Mouse (Mus musculus): Measurements from ENCODE around the gene Sox5. TPM values are rescaled to one million over a fixed set of nuclear protein-coding genes. Genes with fewer than 3 reads are reported as not detected.

Sox5 gene
- total RNA-seq, 2 experiments from 2014 or later: 39.5 to 48.8 TPM

DNA sequence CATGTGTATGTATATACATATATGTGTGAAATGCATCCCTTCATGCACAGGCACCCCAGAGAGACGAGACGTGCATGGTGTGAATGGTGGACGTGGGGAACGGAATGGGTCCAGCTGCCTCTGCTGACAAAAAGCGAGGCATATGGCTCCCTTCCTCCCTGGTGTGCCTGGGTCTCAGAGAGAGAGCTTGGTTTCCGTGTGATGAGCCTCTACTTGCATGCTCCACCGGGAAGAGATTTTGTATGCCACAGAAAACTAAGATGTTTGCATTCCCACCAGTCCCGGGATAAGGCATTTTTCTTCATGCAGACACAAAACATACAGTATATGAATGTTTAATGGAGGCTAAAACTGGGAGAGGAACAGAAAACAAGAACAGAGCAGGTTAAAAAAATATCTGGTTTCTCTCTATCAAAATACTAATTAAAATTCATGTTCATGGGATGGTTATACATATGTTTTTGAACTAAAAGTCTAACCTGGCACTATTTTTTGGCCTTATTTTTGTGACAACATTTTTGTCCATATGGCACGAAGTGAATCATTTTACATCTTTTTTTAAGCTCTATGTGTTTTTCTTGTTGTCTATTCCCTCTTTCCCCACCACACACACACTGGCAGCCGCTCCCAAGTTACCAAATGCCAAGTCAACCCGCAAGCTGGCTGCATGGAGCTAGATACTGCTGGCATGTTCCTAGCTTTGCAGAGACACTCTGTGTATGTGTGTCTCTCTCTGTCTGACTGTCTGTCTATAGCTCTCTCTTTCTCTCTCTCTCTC, 329.4 kb downstream of the Sox5 start:
- DNase-seq (ENCODE audit: low spot score in 2 of 2): peak; percentile 59 to 88

GRCm38 (mm10) chr6:144451631-144452030, 330.1 kb downstream of the Sox5 start:
- no peak for DNase-seq (ENCODE audit: low spot score in 2 of 2)

GRCm38 (mm10) chr6:144445761-144446373, 335.9 kb downstream of the Sox5 start:
- DNase-seq (ENCODE audit: low spot score in 2 of 2): no peak

DNA sequence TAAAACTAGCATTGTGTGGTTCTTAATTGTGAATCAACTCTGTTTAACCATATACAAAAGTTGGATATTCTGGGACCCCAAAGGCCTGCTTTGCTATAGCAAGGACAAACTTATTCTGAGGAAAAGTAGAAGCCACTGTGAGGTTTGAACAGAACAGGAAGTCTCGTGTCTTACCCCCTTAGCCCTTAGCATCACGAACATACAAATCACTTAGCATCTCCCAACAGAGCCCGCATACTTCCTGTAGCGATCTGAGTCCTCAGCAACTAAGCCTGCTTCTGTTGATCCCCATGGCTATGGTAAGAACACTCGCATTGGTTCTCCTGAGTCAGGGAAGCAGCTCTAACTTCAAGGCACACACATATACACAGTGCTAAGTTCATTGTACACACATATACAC, 337.4 kb downstream of the Sox5 start:
- DNase-seq (ENCODE audit: low spot score in 2 of 2): no peak

GRCm38 (mm10) chr6:144443681-144444080, 338.1 kb downstream of the Sox5 start:
- no peak for DNase-seq (ENCODE audit: low spot score in 2 of 2)

DNA sequence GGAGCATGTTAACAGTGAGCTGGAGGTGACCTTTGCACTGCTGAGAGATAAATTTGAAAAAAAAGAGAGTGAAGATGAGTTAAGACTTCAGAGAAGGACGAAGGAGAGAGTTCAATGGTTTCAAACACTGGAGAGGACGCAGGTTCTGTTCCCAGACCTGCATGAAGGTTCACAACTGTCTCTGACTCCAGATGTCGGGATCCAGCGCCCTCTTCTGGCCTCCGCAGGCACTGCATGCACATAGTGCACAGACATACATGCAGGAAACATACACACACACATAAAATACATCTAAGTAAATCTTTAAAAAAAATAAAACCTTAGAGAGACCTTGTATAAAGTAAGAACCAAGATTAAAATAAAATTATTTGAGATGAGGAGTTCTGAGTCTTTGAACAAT, 352.5 kb downstream of the Sox5 start:
- no peak for DNase-seq (ENCODE audit: low spot score in 2 of 2)

DNA sequence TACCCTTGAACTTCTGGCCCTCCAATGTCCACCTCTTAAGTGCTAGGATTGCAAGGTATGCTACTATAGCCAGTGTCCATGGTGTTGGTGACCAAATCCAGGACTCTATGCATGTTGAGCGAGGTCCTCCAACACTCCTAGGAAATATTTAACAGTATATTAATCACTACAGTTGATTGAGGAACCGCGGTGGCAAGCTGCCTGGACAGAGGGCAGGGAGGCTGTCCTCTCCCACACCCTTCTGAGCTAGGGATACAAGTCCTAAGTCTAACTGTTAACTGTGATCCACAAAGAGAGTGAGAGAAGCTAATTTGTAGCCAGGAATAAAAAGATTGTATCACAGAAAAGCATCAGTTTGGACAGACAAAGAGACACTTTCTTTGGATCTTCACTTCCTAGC, 373.7 kb downstream of the Sox5 start:
- DNase-seq (ENCODE audit: low spot score in 2 of 2): no peak

- no peak for DNase-seq (ENCODE audit: low spot score in 2 of 2)
Measured at GRCm38 (mm10) chr6:144398115-144398514, 383.7 kb downstream of the Sox5 start.

DNA sequence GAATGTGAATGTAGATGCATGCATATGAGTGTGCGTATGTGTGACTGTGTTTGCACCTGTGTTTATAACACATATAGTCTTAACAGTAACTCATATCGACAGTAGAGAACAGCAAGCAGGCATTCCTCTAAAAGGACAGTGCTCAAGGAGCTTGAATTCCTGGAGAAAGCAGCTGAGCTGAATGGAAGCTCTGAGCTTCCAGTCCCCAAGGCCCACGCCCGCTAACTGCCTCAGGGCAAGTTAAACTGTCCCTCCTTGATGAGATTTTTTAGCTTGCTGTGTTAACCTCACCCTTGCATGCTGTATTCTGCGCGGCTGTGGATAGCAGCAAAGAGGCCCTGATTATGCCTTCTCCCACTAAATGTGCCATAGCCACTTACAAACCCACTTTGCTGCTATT, 388.6 kb downstream of the Sox5 start:
- DNase-seq (ENCODE audit: low spot score in 2 of 2): no peak

GRCm38 (mm10) chr6:144389333-144390054, 392.3 kb downstream of the Sox5 start:
- no peak for DNase-seq (ENCODE audit: low spot score in 2 of 2)

DNA sequence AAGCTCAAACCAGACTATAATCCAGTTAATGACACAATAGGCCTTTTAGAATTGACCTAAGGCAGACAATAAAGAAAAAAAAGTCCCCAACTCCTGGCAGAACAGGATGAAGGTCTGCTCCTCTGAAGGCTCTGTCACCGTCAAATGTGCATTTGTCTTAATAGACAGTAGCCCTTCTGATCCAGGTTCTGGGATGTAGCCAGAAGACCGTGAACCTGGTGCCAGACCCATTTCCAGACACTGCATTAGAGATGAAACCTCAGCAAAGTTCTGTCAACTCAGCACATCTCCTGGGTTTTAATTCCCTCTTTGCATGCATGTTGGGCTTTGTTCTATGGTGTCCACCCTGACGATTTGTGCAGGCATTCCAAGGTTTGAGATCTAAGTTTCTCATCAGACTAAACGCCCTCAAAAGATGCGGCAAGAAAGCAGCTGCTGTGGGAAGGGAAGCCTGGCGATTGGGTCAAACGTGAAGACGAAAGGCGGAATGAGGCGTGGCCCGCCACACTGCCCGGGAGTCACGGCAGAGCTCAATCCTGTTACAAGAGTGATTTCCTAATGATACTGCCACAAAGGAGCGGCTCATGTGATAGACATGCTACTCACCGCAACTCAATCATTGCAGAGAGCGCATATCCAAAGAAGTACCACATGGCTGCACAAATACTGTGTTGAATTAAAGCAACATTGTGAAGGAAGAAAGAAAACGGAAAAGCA, 394.1 kb downstream of the Sox5 start:
- no peak for DNase-seq (ENCODE audit: low spot score in 2 of 2)

DNA sequence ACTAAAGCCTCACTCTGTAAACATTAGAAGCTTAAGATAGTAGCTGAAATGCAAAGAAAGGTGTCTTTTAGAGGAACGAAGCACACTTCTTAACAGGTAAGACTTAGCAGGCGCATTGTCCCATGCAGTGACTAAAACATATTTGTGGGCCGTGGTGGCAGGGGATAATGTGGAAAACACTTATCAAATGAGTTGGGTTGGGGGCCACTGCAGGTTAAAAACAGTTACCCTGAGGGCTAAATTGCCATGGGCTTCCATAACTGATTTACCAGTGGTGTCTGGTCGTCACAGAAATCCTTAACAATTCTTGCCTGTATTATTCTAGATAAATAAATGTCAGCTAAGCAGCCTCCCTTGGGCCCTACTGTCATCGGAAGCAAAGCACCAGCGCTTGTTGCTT, 401.1 kb downstream of the Sox5 start:
- no peak for DNase-seq (ENCODE audit: low spot score in 2 of 2)

GRCm38 (mm10) chr6:144380171-144380570, 401.6 kb downstream of the Sox5 start:
- DNase-seq (ENCODE audit: low spot score in 2 of 2): no peak

GRCm38 (mm10) chr6:144374810-144375209, 407.0 kb downstream of the Sox5 start:
- DNase-seq (ENCODE audit: low spot score in 2 of 2): no peak

DNA sequence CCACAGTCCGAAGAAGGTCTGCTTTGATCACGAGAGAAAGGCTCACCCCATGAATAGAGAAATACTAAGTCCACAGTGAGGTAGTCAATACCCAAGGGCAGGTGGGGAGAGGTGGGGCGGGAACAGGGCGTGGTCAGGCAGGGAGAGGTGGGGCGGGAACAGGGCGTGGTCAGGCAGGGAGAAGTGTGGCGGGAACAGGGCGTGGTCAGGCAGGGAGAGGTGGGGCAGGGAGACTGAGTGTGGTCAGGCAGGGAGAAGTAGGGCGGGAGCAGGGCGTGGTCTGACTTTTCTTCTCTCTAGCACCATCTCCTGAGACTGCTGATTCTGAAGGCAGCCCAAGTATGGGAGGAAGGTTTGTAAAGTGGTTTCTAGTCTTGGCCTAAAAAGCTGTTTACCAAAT, 411.1 kb downstream of the Sox5 start:
- DNase-seq (ENCODE audit: low spot score in 2 of 2): no peak

- DNase-seq (ENCODE audit: low spot score in 2 of 2): peak; percentile 3 to 57
Measured at GRCm38 (mm10) chr6:144367626-144368077, 414.1 kb downstream of the Sox5 start.

DNA sequence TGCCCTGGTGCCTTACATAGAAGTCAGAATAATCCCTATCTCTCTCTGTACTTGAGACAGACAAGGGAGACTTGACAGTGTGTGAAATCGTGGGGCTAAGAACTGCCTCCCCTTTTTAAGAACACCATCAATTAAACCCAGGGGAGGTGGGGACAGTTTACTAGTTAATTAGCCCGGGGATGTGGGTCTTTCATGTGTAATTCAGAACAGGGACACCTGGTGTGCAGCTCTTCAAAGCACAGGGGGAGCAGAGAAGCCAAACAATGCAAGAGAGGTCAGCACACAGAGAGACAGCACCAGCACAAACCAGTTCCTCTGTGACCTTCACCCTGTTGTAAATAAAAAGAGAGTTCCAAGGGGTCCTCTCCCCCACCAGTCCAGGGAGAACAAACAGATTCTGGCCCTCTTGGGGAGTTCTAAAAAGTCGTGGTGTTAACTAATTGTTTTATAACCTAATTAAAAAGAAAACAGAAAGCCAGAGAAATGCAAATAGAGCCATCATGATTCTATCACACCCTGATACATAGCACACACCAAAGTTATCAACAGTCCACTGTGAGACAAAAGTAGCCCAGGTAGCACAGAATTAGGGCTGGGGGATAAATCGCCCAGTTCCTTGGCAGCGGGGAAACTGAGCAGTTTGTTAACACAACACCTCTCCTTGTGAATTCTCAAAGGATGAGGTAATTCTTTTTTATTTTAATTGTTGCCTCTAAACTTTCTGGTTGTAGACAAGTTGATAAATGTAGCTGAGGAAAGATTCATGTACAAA, 420.3 kb downstream of the Sox5 start:
- no peak for DNase-seq (ENCODE audit: low spot score in 2 of 2)

DNA sequence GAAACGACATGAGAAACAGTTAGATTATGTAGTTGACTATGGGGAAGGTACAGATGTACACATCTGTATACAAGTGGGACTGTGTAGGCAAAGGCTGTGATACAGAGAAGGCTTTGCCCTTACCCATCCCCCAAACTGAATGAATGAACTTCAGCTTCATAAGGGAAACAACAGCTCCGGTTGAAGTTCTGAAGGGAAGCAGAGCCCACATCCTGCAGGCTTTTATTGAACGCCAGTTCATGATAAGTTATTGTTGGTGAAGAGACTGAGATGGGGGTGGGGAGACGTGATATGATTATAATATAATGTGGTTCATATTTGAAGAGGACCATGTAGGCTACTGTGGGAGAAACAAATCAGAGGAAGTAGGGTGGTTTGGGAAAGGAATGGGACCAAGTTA, 424.7 kb downstream of the Sox5 start:
- no peak for DNase-seq (ENCODE audit: low spot score in 2 of 2)

DNA sequence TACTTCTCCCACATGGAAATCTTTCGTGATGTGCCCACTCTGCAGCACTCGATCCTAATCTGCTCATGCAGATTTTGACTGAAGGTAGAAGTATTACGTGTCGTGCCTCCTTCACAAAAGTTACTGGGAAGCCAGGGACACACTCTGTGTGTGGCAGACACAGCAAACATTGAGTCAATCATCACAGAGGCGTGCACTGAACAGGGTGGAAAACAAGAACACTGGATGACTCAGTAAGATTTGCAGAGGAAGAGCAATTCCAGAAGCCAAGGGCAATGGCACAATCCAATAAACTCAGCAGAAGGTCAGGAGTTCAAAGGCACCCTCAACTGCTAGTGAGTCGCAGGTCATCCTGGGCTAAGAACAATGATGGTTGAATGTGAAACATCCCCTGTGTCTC, 430.7 kb downstream of the Sox5 start:
- no peak for DNase-seq (ENCODE audit: low spot score in 2 of 2)

- peak; percentile 33 to 51 for DNase-seq (ENCODE audit: low spot score in 2 of 2)
Measured at GRCm38 (mm10) chr6:144343338-144343737, 438.4 kb downstream of the Sox5 start.

- DNase-seq (ENCODE audit: low spot score in 2 of 2): no peak
Measured at GRCm38 (mm10) chr6:144339554-144339953, 442.2 kb downstream of the Sox5 start.
